Mouse (Mus musculus) neural tube, embryonic 14.5 days (tissue): ENCODE results near the gene B4galt1. TPM values are rescaled to one million over a fixed set of nuclear protein-coding genes. Genes with fewer than 3 reads are reported as not detected.

ENCODE experiments used
- ATAC-seq: fragments of 200-750 bp; cut with Nextera tagmentation; 2 replicates; pipeline ENCODE4 v1.8.0; 2017; ENCODE audit warnings: low read depth, mild to moderate bottlenecking, moderate TSS enrichment, moderate library complexity
- H3K27ac ChIP-seq: fragments of 300-500 bp; sonication (generic); 2 replicates; pipeline ENCODE4 v1.5.1; 2014; ENCODE audit warnings: low read depth, mild to moderate bottlenecking, control low read depth, low read length, moderate library complexity, mixed read lengths
- H3K27me3 ChIP-seq: fragments of 300-500 bp; sonication (generic); 2 replicates; pipeline ENCODE4 v1.6.1; 2014; ENCODE audit warnings: low read length; ENCODE audit not compliant: control insufficient read depth, insufficient read depth
- H3K36me3 ChIP-seq: fragments of 300-500 bp; sonication (generic); 2 replicates; pipeline ENCODE4 v1.6.1; 2014; ENCODE audit warnings: low read length, mixed read lengths; ENCODE audit not compliant: control insufficient read depth, insufficient read depth
- H3K4me1 ChIP-seq: fragments of 300-500 bp; sonication (generic); 2 replicates; pipeline ENCODE4 v1.6.1; 2014; ENCODE audit warnings: low read length; ENCODE audit not compliant: control insufficient read depth, insufficient read depth
- H3K4me2 ChIP-seq: fragments of 300-500 bp; sonication (generic); 2 replicates; pipeline ENCODE4 v1.6.1; 2014; ENCODE audit warnings: mild to moderate bottlenecking, low read depth, low read length, control low read depth
- H3K4me3 ChIP-seq: fragments of 300-500 bp; sonication (generic); 2 replicates; pipeline ENCODE4 v1.5.1; 2014; ENCODE audit warnings: low read depth, low read length, control low read depth, mixed read lengths
- H3K9ac ChIP-seq: fragments of 300-500 bp; sonication (generic); replicated peaks from 2 replicates; pipeline ENCODE4 v1.6.1; 2014; ENCODE audit warnings: low read depth, mild to moderate bottlenecking, control low read depth, low read length, mixed read lengths
- H3K9me3 ChIP-seq: fragments of 300-500 bp; sonication (generic); 2 replicates; pipeline ENCODE4 v1.6.1; 2016; ENCODE audit warnings: low read length; ENCODE audit not compliant: control insufficient read depth
- WGBS: fragments of 180-500 bp; shearing (Covaris S2); extraction: QIAGEN DNeasy Blood & Tissue Kit; methylation state at CpG from one replicate; pipeline ENCODE4 v1.1.7; 2014; 5-methylcytosine and 5-hydroxymethylcytosine counted together
- polyA plus RNA-seq: library from polyadenylated mRNA; unstranded; fragments of >200 nt; fragmentation: Nextera tagmentation; extraction: Ambion mirVana; gene quantifications from 2 replicates; pipeline ENCODE4 v1.2.1, GENCODE M21; 2014

The B4galt1 gene
- polyA plus RNA-seq, 1 experiment from 2014 or later, result 5.2 TPM

GRCm38 (mm10) chr4:40820903-40821302, 32.9 kb downstream of the B4galt1 start:
- 90% methylated on average over 1 of the region's 1 CpGs for WGBS
- Histone ChIP-seq H3K4me3 (no peak overlapping the region), H3K27me3 (no peaks in the 10 kb centered on the region), H3K4me2 (no peak overlapping the region), H3K4me1 (no peaks in the 10 kb centered on the region), H3K9me3 (no peaks in the 10 kb centered on the region), H3K27ac (no peak overlapping the region), H3K36me3 (no peaks in the 10 kb centered on the region; the same call in 1 of the 2 replicates), H3K9ac (no peak overlapping the region)
- no peak for ATAC-seq

- H3K27ac ChIP-seq, result no peak overlapping the region
- ATAC-seq, result no peak
- no peaks in the 10 kb centered on the region; the same call in 1 of the 2 replicates for H3K36me3 ChIP-seq
- H3K4me3 ChIP-seq, result no peak overlapping the region
- H3K9ac ChIP-seq, result no peak overlapping the region
- H3K9me3 ChIP-seq, result no peaks in the 10 kb centered on the region
- no peak overlapping the region for H3K4me2 ChIP-seq
- no peaks in the 10 kb centered on the region for H3K4me1 ChIP-seq
- H3K27me3 ChIP-seq, result no peaks in the 10 kb centered on the region
- WGBS, result 93% methylated on average over 4 of the region's 4 CpGs
These were observed 33.8 kb downstream of the B4galt1 start for GRCm38 (mm10) chr4:40820024-40820423.

GRCm38 (mm10) chr4:40819151-40819550, 34.7 kb downstream of the B4galt1 start:
- 97% methylated on average over 6 of the region's 6 CpGs for WGBS
- no peaks in the 10 kb centered on the region for H3K4me1 ChIP-seq
- no peaks in the 10 kb centered on the region for H3K27me3 ChIP-seq
- no peaks in the 10 kb centered on the region for H3K9me3 ChIP-seq
- no peak for ATAC-seq
- H3K9ac ChIP-seq, result no peak overlapping the region
- no peak overlapping the region for H3K27ac ChIP-seq
- H3K4me3 ChIP-seq, result no peak overlapping the region
- no peak overlapping the region for H3K4me2 ChIP-seq
- no peaks in the 10 kb centered on the region; the same call in 1 of the 2 replicates for H3K36me3 ChIP-seq

GRCm38 (mm10) chr4:40818421-40818820, 35.4 kb downstream of the B4galt1 start:
- Histone ChIP-seq H3K4me3 (no peak overlapping the region), H3K9ac (no peak overlapping the region), H3K4me1 (no peaks in the 10 kb centered on the region), H3K36me3 (no peaks in the 10 kb centered on the region; the same call in 1 of the 2 replicates), H3K27me3 (no peaks in the 10 kb centered on the region), H3K27ac (no peak overlapping the region), H3K4me2 (no peak overlapping the region), H3K9me3 (no peaks in the 10 kb centered on the region)
- no peak for ATAC-seq
- 92% methylated on average over 6 of the region's 6 CpGs for WGBS

- H3K36me3 ChIP-seq, result no peaks in the 10 kb centered on the region; the same call in 1 of the 2 replicates
- H3K9ac ChIP-seq, result no peak overlapping the region
- 93% methylated on average over 12 of the region's 12 CpGs for WGBS
- H3K4me1 ChIP-seq, result no peaks in the 10 kb centered on the region
- H3K27me3 ChIP-seq, result no peaks in the 10 kb centered on the region
- ATAC-seq, result no peak
- no peaks in the 10 kb centered on the region for H3K9me3 ChIP-seq
- H3K4me2 ChIP-seq, result no peak overlapping the region
- no peak overlapping the region for H3K27ac ChIP-seq
- no peak overlapping the region for H3K4me3 ChIP-seq
These were observed 35.9 kb downstream of the B4galt1 start for GRCm38 (mm10) chr4:40817936-40818335.

- no peak overlapping the region for H3K9ac ChIP-seq
- no peak for ATAC-seq
These were observed 37.9 kb downstream of the B4galt1 start for GRCm38 (mm10) chr4:40815775-40816372.

GRCm38 (mm10) chr4:40815120-40815519, 38.7 kb downstream of the B4galt1 start:
- Histone ChIP-seq H3K4me3 (no peak overlapping the region), H3K27me3 (no peaks in the 10 kb centered on the region), H3K9me3 (no peaks in the 10 kb centered on the region), H3K4me1 (no peaks in the 10 kb centered on the region), H3K36me3 (no peaks in the 10 kb centered on the region; the same call in 1 of the 2 replicates), H3K4me2 (no peak overlapping the region), H3K9ac (no peak overlapping the region), H3K27ac (no peak overlapping the region)
- WGBS, result 91% methylated on average over 3 of the region's 3 CpGs
- ATAC-seq, result no peak

More at GRCm38 (mm10) chr4:40815775-40816372, 37.9 kb downstream of the B4galt1 start:
- Histone ChIP-seq H3K27me3 (no peaks in the 10 kb centered on the region), H3K4me3 (no peak overlapping the region), H3K27ac (no peak overlapping the region), H3K9me3 (no peaks in the 10 kb centered on the region), H3K36me3 (no peaks in the 10 kb centered on the region; the same call in 1 of the 2 replicates), H3K4me1 (no peaks in the 10 kb centered on the region), H3K4me2 (no peak overlapping the region)
- 65% methylated on average over 12 of the region's 12 CpGs for WGBS

- H3K4me3 ChIP-seq, result no peak overlapping the region
- H3K36me3 ChIP-seq, result no peaks in the 10 kb centered on the region; the same call in 1 of the 2 replicates
- no peaks in the 10 kb centered on the region for H3K9me3 ChIP-seq
- no peak for ATAC-seq
- WGBS, result 91% methylated on average over 6 of the region's 6 CpGs
- H3K27me3 ChIP-seq, result no peaks in the 10 kb centered on the region
- no peaks in the 10 kb centered on the region for H3K4me1 ChIP-seq
- no peak overlapping the region for H3K4me2 ChIP-seq
- H3K27ac ChIP-seq, result no peak overlapping the region
- no peak overlapping the region for H3K9ac ChIP-seq
These were observed 39.4 kb downstream of the B4galt1 start for GRCm38 (mm10) chr4:40814359-40814758.

GRCm38 (mm10) chr4:40812891-40813290, 40.9 kb downstream of the B4galt1 start:
- no peak overlapping the region for H3K27ac ChIP-seq
- no peak overlapping the region for H3K4me3 ChIP-seq
- no peak overlapping the region for H3K4me2 ChIP-seq
- WGBS, result 89% methylated on average over 1 of the region's 1 CpGs
- no peaks in the 10 kb centered on the region; the same call in 1 of the 2 replicates for H3K36me3 ChIP-seq
- H3K9me3 ChIP-seq, result no peaks in the 10 kb centered on the region
- H3K27me3 ChIP-seq, result no peaks in the 10 kb centered on the region
- no peak overlapping the region for H3K9ac ChIP-seq
- ATAC-seq, result no peak
- no peaks in the 10 kb centered on the region for H3K4me1 ChIP-seq
